Comparison of ENCODE assay signal across 9 mouse cellular contexts in the genomic region with DNA sequence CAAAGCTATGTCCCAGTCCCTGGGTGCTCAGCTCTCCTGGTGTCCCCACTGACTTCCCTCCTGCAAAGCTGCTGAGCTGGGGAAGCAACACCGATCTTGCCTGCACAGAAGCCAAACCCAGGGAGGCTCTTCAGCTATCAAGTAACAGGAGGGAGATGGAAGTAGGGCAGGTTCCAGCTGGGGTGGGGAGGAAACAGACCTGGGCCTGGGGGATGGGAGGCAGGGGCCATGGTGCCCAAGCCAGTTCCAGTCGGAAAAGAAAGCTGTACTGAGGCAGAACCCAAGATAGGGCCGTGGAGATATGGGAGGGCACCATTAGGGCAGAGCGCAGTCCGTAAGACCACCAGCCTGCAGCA. TPM values are rescaled to one million over a fixed set of nuclear protein-coding genes. Genes with fewer than 3 reads are reported as not detected.
DNase-seq lines count a peak whose midpoint lies in the region; ATAC-seq and TF ChIP-seq lines count a peak whose summit lies in the region.
"Had no signal": no experiment of that assay in that cellular context is flagged by ENCODE, and none has a peak within 500 bp of the region (broad histone marks: within the 10 kb centered on the region; RNA-seq: fewer than 3 reads in every experiment).

No protein-coding gene starts in this region.

- TF ChIP-seq CTCF in kidney, postnatal 0 days (IDR thresholded peaks at IDR 0.05; ENCODE audit: low read depth) = no peak

- H3K27me3 ChIP-seq in kidney, postnatal 0 days (ENCODE audit: insufficient read depth, low read length) = no peaks in the 10 kb centered on the region
- H3K27me3 ChIP-seq in forebrain, embryonic 10.5 days (ENCODE audit: poor library complexity, severe bottlenecking) = no peaks in the 10 kb centered on the region
- no peaks in the 10 kb centered on the region for H3K27me3 ChIP-seq in hindbrain, embryonic 16.5 days (replicated peaks; ENCODE audit: control insufficient read depth, insufficient read depth, low read length)
- no peaks in the 10 kb centered on the region for H3K27me3 ChIP-seq in neural tube, embryonic 13.5 days

- H3K27ac ChIP-seq in kidney, postnatal 0 days = 0 out of 2 replicates have a peak overlapping the region, but pooled peaks have one; percentile 2
- H3K27ac ChIP-seq in forebrain, embryonic 10.5 days = no peak overlapping the region
- no peak overlapping the region for H3K27ac ChIP-seq in hindbrain, embryonic 16.5 days (ENCODE audit: low read depth, low read length)
- H3K27ac ChIP-seq in neural tube, embryonic 13.5 days (replicated peaks) = no peak overlapping the region
- H3K27ac ChIP-seq: macrophage had no signal

- WGBS in kidney, postnatal 0 days = 52% methylated on average over 5 of the region's 5 CpGs
- WGBS in forebrain, embryonic 10.5 days = 94% methylated on average over 5 of the region's 5 CpGs
- WGBS in hindbrain, embryonic 16.5 days = 81% methylated on average over 5 of the region's 5 CpGs
- 81% methylated on average over 5 of the region's 5 CpGs for WGBS in neural tube, embryonic 13.5 days

- 0 out of 2 replicates have a peak overlapping the region, but pooled peaks have one; percentile 31 for H3K9ac ChIP-seq in kidney, postnatal 0 days (ENCODE audit: low read depth, low read length)
- peak overlapping the region; percentile 41 for H3K9ac ChIP-seq in hindbrain, embryonic 16.5 days (ENCODE audit: low read depth, low read length)
- peak overlapping the region; percentile 91 for H3K9ac ChIP-seq in neural tube, embryonic 13.5 days

- peaks cover 34% of the 10 kb centered on the region; the same call in 1 of the 2 replicates for H3K4me1 ChIP-seq in kidney, postnatal 0 days (replicated peaks; ENCODE audit: insufficient read depth, low read length)
- H3K4me1 ChIP-seq in forebrain, embryonic 10.5 days = peaks cover 65% of the 10 kb centered on the region
- peaks cover 66% of the 10 kb centered on the region for H3K4me1 ChIP-seq in hindbrain, embryonic 16.5 days (ENCODE audit: control insufficient read depth, insufficient read depth, low read depth, low read length)
- H3K4me1 ChIP-seq in neural tube, embryonic 13.5 days (replicated peaks) = peaks cover 73% of the 10 kb centered on the region

- H3K9me3 ChIP-seq in kidney, postnatal 0 days (replicated peaks; ENCODE audit: low read length) = no peaks in the 10 kb centered on the region
- no peaks in the 10 kb centered on the region for H3K9me3 ChIP-seq in forebrain, embryonic 10.5 days
- no peaks in the 10 kb centered on the region for H3K9me3 ChIP-seq in hindbrain, embryonic 16.5 days (ENCODE audit: control insufficient read depth, low read length)
- H3K9me3 ChIP-seq in neural tube, embryonic 13.5 days = no peaks in the 10 kb centered on the region

- ATAC-seq in kidney, postnatal 0 days (replicated peaks; ENCODE audit: low FRiP score, low read depth) = no peak
- no peak for ATAC-seq in hindbrain, embryonic 16.5 days
- no peak for ATAC-seq in neural tube, embryonic 13.5 days (ENCODE audit: low read depth)

- 0 out of 2 replicates have a peak overlapping the region, but pooled peaks have one; percentile 3 for H3K4me3 ChIP-seq in kidney, postnatal 0 days (replicated peaks; ENCODE audit: low read depth, low read length)
- H3K4me3 ChIP-seq in forebrain, embryonic 10.5 days = peak overlapping the region; percentile 77; the same call in 1 of the 2 replicates
- H3K4me3 ChIP-seq in hindbrain, embryonic 16.5 days (ENCODE audit: low read length) = no peak overlapping the region; the same call in 1 of the 2 replicates
- peak overlapping the region; percentile 23 for H3K4me3 ChIP-seq in neural tube, embryonic 13.5 days

- peak; percentile 30 for DNase-seq in kidney, postnatal 0 days (ENCODE audit: low spot score)
- no peak for DNase-seq in kidney, postnatal 4 days
- DNase-seq in forebrain, embryonic 10.5 days (ENCODE audit: extremely low spot score, low spot score) = no peak
- DNase-seq in embryo, embryonic 9.5 days (ENCODE audit: extremely low spot score) = no peak
- no peak for DNase-seq in kidney, postnatal 36 days
- DNase-seq: thymus, postnatal 25 days had no signal

- peaks cover 10% of the 10 kb centered on the region; the same call in 1 of the 2 replicates for H3K36me3 ChIP-seq in kidney, postnatal 0 days (ENCODE audit: insufficient read depth, low read length)
- peaks cover 70% of the 10 kb centered on the region for H3K36me3 ChIP-seq in forebrain, embryonic 10.5 days (replicated peaks)
- H3K36me3 ChIP-seq in hindbrain, embryonic 16.5 days (ENCODE audit: control insufficient read depth, insufficient read depth, low read length) = peaks cover 17% of the 10 kb centered on the region
- H3K36me3 ChIP-seq in neural tube, embryonic 13.5 days = peaks cover 47% of the 10 kb centered on the region

- peak overlapping the region; percentile 66; the same call in 1 of the 2 replicates for H3K4me2 ChIP-seq in kidney, postnatal 0 days (ENCODE audit: low read length)
- H3K4me2 ChIP-seq in hindbrain, embryonic 16.5 days (ENCODE audit: low read length) = peak overlapping the region; percentile 85
- H3K4me2 ChIP-seq in neural tube, embryonic 13.5 days = peak overlapping the region; percentile 75

RNA-seq across cellular contexts. Expression of a gene that starts 3.2 kb away (rescaled TPM):
- 64.4 and 65.4 TPM in 2 replicates for polyA plus RNA-seq in kidney, postnatal 0 days (2015; fragmentation: Nextera tagmentation; extraction: Ambion mirVana)
- polyA plus RNA-seq in forebrain, embryonic 10.5 days (2016; fragmentation: Nextera tagmentation; extraction: Ambion mirVana) = 73.7 and 74.0 TPM in 2 replicates
- polyA plus RNA-seq in hindbrain, embryonic 16.5 days (2015; fragmentation: Nextera tagmentation; extraction: Ambion mirVana) = 92.7 and 102 TPM in 2 replicates
- polyA plus RNA-seq in neural tube, embryonic 13.5 days (2015; fragmentation: Nextera tagmentation; extraction: Ambion mirVana) = 78.8 and 89.1 TPM in 2 replicates

RNA-seq across cellular contexts. Expression of a gene that starts 9.9 kb away (rescaled TPM):
- not detected in 2 replicates for polyA plus RNA-seq in kidney, postnatal 0 days (2015; fragmentation: Nextera tagmentation; extraction: Ambion mirVana)
- polyA plus RNA-seq in forebrain, embryonic 10.5 days (2016; fragmentation: Nextera tagmentation; extraction: Ambion mirVana) = 0.12 and 0.16 TPM in 2 replicates
- 0.13 and 0.30 TPM in 2 replicates for polyA plus RNA-seq in hindbrain, embryonic 16.5 days (2015; fragmentation: Nextera tagmentation; extraction: Ambion mirVana)
- 0.21 TPM in 1 of 2 replicates, not detected in the other for polyA plus RNA-seq in neural tube, embryonic 13.5 days (2015; fragmentation: Nextera tagmentation; extraction: Ambion mirVana)
- polyA plus RNA-seq: macrophage had no signal

RNA-seq across cellular contexts. Expression of a gene that starts 15.3 kb away (rescaled TPM):
- polyA plus RNA-seq in kidney, postnatal 0 days (2015; fragmentation: Nextera tagmentation; extraction: Ambion mirVana) = 74.0 and 75.0 TPM in 2 replicates
- polyA plus RNA-seq in forebrain, embryonic 10.5 days (2016; fragmentation: Nextera tagmentation; extraction: Ambion mirVana) = 55.2 and 56.3 TPM in 2 replicates
- 112 and 118 TPM in 2 replicates for polyA plus RNA-seq in hindbrain, embryonic 16.5 days (2015; fragmentation: Nextera tagmentation; extraction: Ambion mirVana)
- 114 and 125 TPM in 2 replicates for polyA plus RNA-seq in neural tube, embryonic 13.5 days (2015; fragmentation: Nextera tagmentation; extraction: Ambion mirVana)

RNA-seq across cellular contexts. Expression of a gene that starts 17.5 kb away (rescaled TPM):
- 0.30 and 0.54 TPM in 2 replicates for polyA plus RNA-seq in kidney, postnatal 0 days (2015; fragmentation: Nextera tagmentation; extraction: Ambion mirVana)
- polyA plus RNA-seq in forebrain, embryonic 10.5 days (2016; fragmentation: Nextera tagmentation; extraction: Ambion mirVana) = not detected in 2 replicates
- polyA plus RNA-seq in hindbrain, embryonic 16.5 days (2015; fragmentation: Nextera tagmentation; extraction: Ambion mirVana) = not detected in 2 replicates
- 0.35 TPM in 1 of 2 replicates, not detected in the other for polyA plus RNA-seq in neural tube, embryonic 13.5 days (2015; fragmentation: Nextera tagmentation; extraction: Ambion mirVana)
- polyA plus RNA-seq: macrophage had no signal

RNA-seq across cellular contexts. Expression of a gene that starts 17.5 kb away (rescaled TPM):
- 17.6 and 23.5 TPM in 2 replicates for polyA plus RNA-seq in kidney, postnatal 0 days (2015; fragmentation: Nextera tagmentation; extraction: Ambion mirVana)
- 1.1 and 1.7 TPM in 2 replicates for polyA plus RNA-seq in forebrain, embryonic 10.5 days (2016; fragmentation: Nextera tagmentation; extraction: Ambion mirVana)
- polyA plus RNA-seq in hindbrain, embryonic 16.5 days (2015; fragmentation: Nextera tagmentation; extraction: Ambion mirVana) = 30.3 and 40.5 TPM in 2 replicates
- 9.7 and 13.9 TPM in 2 replicates for polyA plus RNA-seq in neural tube, embryonic 13.5 days (2015; fragmentation: Nextera tagmentation; extraction: Ambion mirVana)
- polyA plus RNA-seq: macrophage had no signal

Comparison
In these comparisons a context has a peak if more than half of its experiments do, and no peak if none do; other contexts are left out.
1. H3K9ac ChIP-seq: peak in every context shown above with its lines; median percentile 91 in neural tube, embryonic 13.5 days; 41 in hindbrain, embryonic 16.5 days; 31 in kidney, postnatal 0 days.